Mouse (Mus musculus): ENCODE measurements at regions not wholly inside any gene's neighbourhood (a gene's known extent, or its start where the extent isn't known, plus 50 kb on each side); places are given as distances from the start of the nearest gene placed in this dataset.

DNA sequence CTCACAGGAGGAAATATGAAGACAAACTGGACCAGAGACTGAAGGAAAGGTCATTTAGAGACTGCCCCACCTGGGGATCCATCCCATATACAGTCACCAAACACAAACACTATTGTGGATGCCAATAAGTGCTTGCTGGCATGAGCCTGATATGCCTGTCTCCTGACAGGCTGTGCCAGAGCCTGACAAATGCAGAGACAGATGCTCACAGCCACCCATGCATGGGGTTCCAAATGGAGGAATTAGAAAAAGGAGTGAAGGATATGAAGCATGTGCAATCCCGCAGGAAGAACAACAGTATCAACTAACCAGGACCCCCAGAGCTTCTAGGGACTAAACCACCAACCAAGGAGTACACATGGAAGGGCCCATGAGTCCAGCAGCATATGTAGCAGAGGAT, 505.9 kb downstream of the Gm6685 start:
- TF ChIP-seq CHD2 (IDR thresholded peaks at IDR 0.05; ENCODE audit: low read depth, low read length) = no peak
- TF ChIP-seq MAFK (IDR thresholded peaks at IDR 0.05; ENCODE audit: insufficient read depth, low read depth, low read length) = no peak
- Histone ChIP-seq H3K4me3 (ENCODE audit: insufficient read depth in 1 of 2, low read depth in 1 of 2, low read length in 2 of 2, poor library complexity in 1 of 2, severe bottlenecking in 1 of 2) (no peak overlapping the region), H3K27ac (ENCODE audit: insufficient read depth, low read depth, low read length, poor library complexity, severe bottlenecking) (no peak overlapping the region), H3K9ac (ENCODE audit: insufficient read depth, low read depth, low read length, poor library complexity, severe bottlenecking) (no peak overlapping the region), H3K4me1 (ENCODE audit: control insufficient read depth in 2 of 2, insufficient read depth in 2 of 2, low read length in 2 of 2, poor library complexity in 1 of 2) (no peaks in the 10 kb centered on the region), H3K9me3 (ENCODE audit: control insufficient read depth, insufficient read depth, low read depth, low read length) (no peaks in the 10 kb centered on the region), H3K36me3 (ENCODE audit: control insufficient read depth, insufficient read depth, low read length, poor library complexity, severe bottlenecking) (no peaks in the 10 kb centered on the region)
- DNase-seq (ENCODE audit: low read depth, low spot score) = no peak
- in situ Hi-C loops (cut with MboI; ENCODE audit: low sequenced_read_pairs in 2 of 2, unreplicated experiment in 2 of 2) = loop anchor here in 1 of 2 experiments (25.0 kb wide), 1 partner anchor 104 kb away; no protein-coding TSS in a partner anchor

DNA sequence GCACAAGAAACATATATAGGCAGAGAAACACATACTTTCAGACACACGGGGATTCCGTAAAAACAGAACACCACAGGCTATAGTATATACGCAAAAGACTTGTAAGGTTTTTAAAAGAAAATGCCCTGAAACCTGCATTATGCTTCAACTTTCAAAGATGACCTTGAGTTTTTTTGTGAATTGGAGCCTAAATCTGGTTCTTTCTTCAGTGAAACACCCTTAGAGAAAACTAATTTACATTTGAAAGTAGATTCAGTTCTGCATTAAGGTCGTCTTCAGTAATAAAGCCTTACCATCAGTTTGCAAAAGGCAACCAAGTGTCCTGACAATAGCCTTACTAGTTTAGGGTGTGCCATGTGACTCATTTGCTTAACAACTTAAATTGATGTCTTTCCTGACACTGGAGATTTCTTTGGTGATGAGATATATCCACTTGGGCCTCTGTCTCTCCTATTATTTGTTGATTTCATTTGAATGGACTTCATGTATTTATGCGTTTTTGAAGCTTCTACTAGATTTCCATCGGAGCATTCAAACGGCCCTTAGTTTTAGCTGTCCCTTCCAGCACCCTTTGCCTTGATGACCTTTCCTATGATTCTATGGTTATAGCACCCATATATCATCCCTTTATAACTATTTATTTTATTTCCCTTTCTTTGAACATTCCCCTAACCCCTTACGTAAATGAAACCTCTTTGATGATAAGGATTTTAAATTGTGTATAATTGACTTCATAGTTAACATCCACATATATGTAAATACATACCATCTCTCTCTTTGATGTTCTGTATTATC, 539.6 kb downstream of the Gm6685 start:
- no peaks in the 10 kb centered on the region for H3K9me3 ChIP-seq (ENCODE audit: control insufficient read depth, insufficient read depth, low read depth, low read length)

DNA sequence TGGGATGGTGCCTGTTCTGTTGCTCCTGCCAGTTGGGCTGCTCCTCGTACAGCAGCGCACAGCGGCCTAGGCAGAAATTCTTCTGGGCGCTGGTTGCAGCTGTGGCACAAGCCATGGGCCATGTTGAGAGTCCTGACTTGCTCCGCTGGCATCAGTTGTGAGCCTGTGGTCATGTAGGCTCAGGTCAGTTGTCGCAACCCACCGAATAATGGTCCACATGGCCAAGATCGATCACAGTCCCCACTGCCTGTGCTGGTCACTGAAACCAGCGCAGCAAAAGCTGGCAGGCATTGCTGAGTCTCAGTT, 585.8 kb downstream of the Gm6685 start:
- Histone ChIP-seq H3K4me3 (ENCODE audit: insufficient read depth in 1 of 2, low read depth in 1 of 2, low read length in 2 of 2, poor library complexity in 1 of 2, severe bottlenecking in 1 of 2) (peak overlapping the region; percentile 2 to 33; a peak in 2 of 4 replicates), H3K4me1 (ENCODE audit: control insufficient read depth in 2 of 2, insufficient read depth in 2 of 2, low read length in 2 of 2, poor library complexity in 1 of 2) (no peaks in the 10 kb centered on the region), H3K9me3 (ENCODE audit: control insufficient read depth, insufficient read depth, low read depth, low read length) (no peaks in the 10 kb centered on the region), H3K9ac (ENCODE audit: insufficient read depth, low read depth, low read length, poor library complexity, severe bottlenecking) (no peak overlapping the region), H3K27ac (ENCODE audit: insufficient read depth, low read depth, low read length, poor library complexity, severe bottlenecking) (no peak overlapping the region), H3K36me3 (ENCODE audit: control insufficient read depth, insufficient read depth, low read length, poor library complexity, severe bottlenecking) (no peaks in the 10 kb centered on the region)
- peak; percentile 1 for DNase-seq (ENCODE audit: low read depth, low spot score)
- TF ChIP-seq CHD2 (IDR thresholded peaks at IDR 0.05; ENCODE audit: low read depth, low read length) (no peak), MAFK (IDR thresholded peaks at IDR 0.05; ENCODE audit: insufficient read depth, low read depth, low read length) (no peak), ZNF384 (IDR thresholded peaks at IDR 0.05; ENCODE audit: low read depth, low read length) (no peak), HCFC1 (IDR thresholded peaks at IDR 0.05; ENCODE audit: borderline replicate concordance, insufficient read depth, low read length) (no peak), ZC3H11A (IDR thresholded peaks at IDR 0.05; ENCODE audit: borderline replicate concordance, low read depth, low read length) (no peak)
- in situ Hi-C loops (cut with MboI; ENCODE audit: low sequenced_read_pairs in 2 of 2, unreplicated experiment in 2 of 2) = no loop called here

More for the DNA sequence above, 539.6 kb downstream of the Gm6685 start:
- H3K9ac ChIP-seq (ENCODE audit: insufficient read depth, low read depth, low read length, poor library complexity, severe bottlenecking) = no peak overlapping the region
- no peak overlapping the region for H3K27ac ChIP-seq (ENCODE audit: insufficient read depth, low read depth, low read length, poor library complexity, severe bottlenecking)
- no peaks in the 10 kb centered on the region for H3K4me1 ChIP-seq (ENCODE audit: control insufficient read depth in 2 of 2, insufficient read depth in 2 of 2, low read length in 2 of 2, poor library complexity in 1 of 2)
- DNase-seq (ENCODE audit: low read depth, low spot score) = peak; percentile 40
- H3K36me3 ChIP-seq (ENCODE audit: control insufficient read depth, insufficient read depth, low read length, poor library complexity, severe bottlenecking) = no peaks in the 10 kb centered on the region
- in situ Hi-C loops (cut with MboI; ENCODE audit: low sequenced_read_pairs in 2 of 2, unreplicated experiment in 2 of 2) = no loop called here
- no peak overlapping the region for H3K4me3 ChIP-seq (ENCODE audit: insufficient read depth in 1 of 2, low read depth in 1 of 2, low read length in 2 of 2, poor library complexity in 1 of 2, severe bottlenecking in 1 of 2)
- TF ChIP-seq CHD2 (IDR thresholded peaks at IDR 0.05; ENCODE audit: low read depth, low read length) = 0 out of 2 replicates have a peak, but pooled peaks have one; percentile 15
- no peak for TF ChIP-seq MAFK (IDR thresholded peaks at IDR 0.05; ENCODE audit: insufficient read depth, low read depth, low read length)
- TF ChIP-seq ZNF384 (IDR thresholded peaks at IDR 0.05; ENCODE audit: low read depth, low read length) = peak; percentile 52; the same call in 1 of the 2 replicates

DNA sequence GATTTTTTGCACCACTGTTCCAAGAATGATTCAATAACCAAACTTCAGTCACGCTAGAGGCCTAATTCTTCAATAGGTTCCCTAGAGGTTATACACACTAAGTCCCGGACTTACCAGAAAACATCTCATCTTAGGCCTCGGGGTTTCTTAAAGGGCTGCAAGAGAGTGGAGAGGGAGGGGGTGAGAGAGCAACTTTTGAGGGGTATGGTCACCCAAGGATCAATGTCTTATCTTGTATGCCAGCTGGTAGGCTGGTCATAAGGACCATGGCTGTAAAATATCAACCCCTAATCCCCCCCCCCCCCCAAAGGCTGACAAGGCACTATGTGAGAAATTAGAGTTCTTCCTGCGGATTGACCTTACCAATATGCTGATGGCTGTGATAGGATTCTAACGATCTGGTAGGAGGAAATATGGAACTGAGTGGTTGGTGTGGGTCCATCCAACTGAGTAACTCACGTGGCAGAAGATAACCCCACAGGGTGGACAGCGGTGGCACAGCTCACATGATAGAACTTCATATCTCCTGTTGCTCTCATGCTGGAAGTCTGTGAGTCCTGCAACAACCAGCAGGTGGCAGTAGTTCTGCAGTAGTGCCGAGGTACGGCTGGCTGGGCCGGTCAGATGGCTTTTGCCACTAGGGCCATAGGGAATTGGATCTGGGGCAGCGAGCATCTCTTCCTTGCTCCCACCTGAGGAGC, 586.3 kb downstream of the Gm6685 start:
- Histone ChIP-seq H3K27ac (ENCODE audit: insufficient read depth, low read depth, low read length, poor library complexity, severe bottlenecking) (no peak overlapping the region), H3K9me3 (ENCODE audit: control insufficient read depth, insufficient read depth, low read depth, low read length) (no peaks in the 10 kb centered on the region), H3K4me1 (ENCODE audit: control insufficient read depth in 2 of 2, insufficient read depth in 2 of 2, low read length in 2 of 2, poor library complexity in 1 of 2) (no peaks in the 10 kb centered on the region), H3K9ac (ENCODE audit: insufficient read depth, low read depth, low read length, poor library complexity, severe bottlenecking) (no peak overlapping the region), H3K4me3 (ENCODE audit: insufficient read depth in 1 of 2, low read depth in 1 of 2, low read length in 2 of 2, poor library complexity in 1 of 2, severe bottlenecking in 1 of 2) (peak overlapping the region; percentile 2 to 33; a peak in 2 of 4 replicates), H3K36me3 (ENCODE audit: control insufficient read depth, insufficient read depth, low read length, poor library complexity, severe bottlenecking) (no peaks in the 10 kb centered on the region)
- in situ Hi-C loops (cut with MboI; ENCODE audit: low sequenced_read_pairs in 2 of 2, unreplicated experiment in 2 of 2) = no loop called here
- TF ChIP-seq ZNF384 (IDR thresholded peaks at IDR 0.05; ENCODE audit: low read depth, low read length) = no peak
- no peak for TF ChIP-seq CHD2 (IDR thresholded peaks at IDR 0.05; ENCODE audit: low read depth, low read length)
- TF ChIP-seq ZC3H11A (IDR thresholded peaks at IDR 0.05; ENCODE audit: borderline replicate concordance, low read depth, low read length) = peak; percentile 91
- no peak for TF ChIP-seq MAFK (IDR thresholded peaks at IDR 0.05; ENCODE audit: insufficient read depth, low read depth, low read length)
- no peak for TF ChIP-seq HCFC1 (IDR thresholded peaks at IDR 0.05; ENCODE audit: borderline replicate concordance, insufficient read depth, low read length)
- DNase-seq (ENCODE audit: low read depth, low spot score) = peak; percentile 66

Data from ES-E14 (cell line).